Mouse (Mus musculus) intestine, embryonic 14.5 days (tissue): Measurements from ENCODE around the gene Rab30. TPM values are rescaled to one million over a fixed set of nuclear protein-coding genes. Genes with fewer than 3 reads are reported as not detected.
A peak's percentile ranks its signal among the peaks of the same experiment; 100 is the strongest.

Source experiments
- ATAC-seq: fragments of 200-750 bp; cut with Nextera tagmentation; replicated peaks from 2 replicates; pipeline ENCODE4 v1.8.0; 2017; ENCODE audit warnings: low read depth, moderate number of reproducible peaks, moderate TSS enrichment, moderate library complexity; ENCODE audit not compliant: low FRiP score, low TSS enrichment
- DNase-seq: peaks from one replicate; pipeline ENCODE4 v3.0.0-alpha.2; 2018; ENCODE audit warnings: low spot score
- H3K27ac ChIP-seq: fragments of 300-500 bp; sonication (generic); 2 replicates; pipeline ENCODE4 v1.5.1; 2014; ENCODE audit warnings: low read depth, mild to moderate bottlenecking, control low read depth
- H3K27me3 ChIP-seq: fragments of 300-500 bp; sonication (generic); replicated peaks from 2 replicates; pipeline ENCODE4 v1.6.1; 2014; ENCODE audit warnings: low read length, control low read depth; ENCODE audit not compliant: control insufficient read depth, insufficient read depth
- H3K36me3 ChIP-seq: fragments of 300-500 bp; sonication (generic); 2 replicates; pipeline ENCODE4 v1.6.1; 2014; ENCODE audit warnings: low read length, control low read depth; ENCODE audit not compliant: control insufficient read depth, insufficient read depth
- H3K4me1 ChIP-seq: fragments of 300-500 bp; sonication (generic); replicated peaks from 2 replicates; pipeline ENCODE4 v1.6.1; 2014; ENCODE audit warnings: low read length, control low read depth, mixed read lengths; ENCODE audit not compliant: control insufficient read depth, insufficient read depth
- H3K4me2 ChIP-seq: fragments of 300-500 bp; sonication (generic); 2 replicates; pipeline ENCODE4 v1.6.1; 2014; ENCODE audit warnings: low read length
- H3K4me3 ChIP-seq: fragments of 300-500 bp; sonication (generic); 2 replicates; pipeline ENCODE4 v1.5.1; 2014; ENCODE audit warnings: low read depth, low read length, control low read depth, mixed read lengths
- H3K9ac ChIP-seq: fragments of 300-500 bp; sonication (generic); 2 replicates; pipeline ENCODE4 v1.6.1; 2014; ENCODE audit warnings: mild to moderate bottlenecking, low read length
- H3K9me3 ChIP-seq: fragments of 300-500 bp; sonication (generic); 2 replicates; pipeline ENCODE4 v1.6.1; 2016; ENCODE audit warnings: low read length, control low read depth; ENCODE audit not compliant: control insufficient read depth
- WGBS: fragments of 180-500 bp; shearing (Covaris S2); extraction: QIAGEN DNeasy Blood & Tissue Kit; methylation state at CpG from one replicate; pipeline ENCODE4 v1.1.7; 2014; 5-methylcytosine and 5-hydroxymethylcytosine counted together
- polyA plus RNA-seq: library from polyadenylated mRNA; unstranded; fragments of >200 nt; fragmentation: Nextera tagmentation; extraction: Ambion mirVana; gene quantifications from 2 replicates; pipeline ENCODE4 v1.2.1, GENCODE M21; 2014

The Rab30 gene
- polyA plus RNA-seq, 1 experiment from 2014 or later, result 19.1 TPM

DNA sequence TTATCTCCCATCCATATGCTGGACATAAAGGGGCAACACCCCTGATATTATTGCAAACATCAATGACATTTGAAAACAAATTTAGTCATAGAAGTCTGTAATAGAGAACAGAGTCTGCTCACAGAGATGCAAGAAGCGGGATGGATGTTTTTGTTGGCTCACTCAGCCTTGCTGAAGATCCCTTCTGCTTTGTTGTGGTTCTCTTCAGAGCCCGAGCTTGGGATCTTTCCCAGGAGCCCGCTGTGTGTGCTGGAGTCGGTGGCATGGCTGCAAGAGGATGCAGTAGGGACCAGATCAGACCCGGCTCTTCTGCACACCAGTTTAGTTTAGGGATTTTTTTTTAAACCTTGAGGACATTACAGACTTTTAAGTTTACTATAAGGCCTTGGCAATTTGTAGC is 54.3 kb downstream of the Rab30 start:
- WGBS, result 70% methylated on average over 5 of the region's 5 CpGs
- no peak overlapping the region for H3K4me3 ChIP-seq
- H3K4me1 ChIP-seq, result no peaks in the 10 kb centered on the region
- H3K36me3 ChIP-seq, result no peaks in the 10 kb centered on the region
- no peaks in the 10 kb centered on the region for H3K27me3 ChIP-seq
- no peak overlapping the region for H3K4me2 ChIP-seq
- no peak for DNase-seq
- no peaks in the 10 kb centered on the region for H3K9me3 ChIP-seq
- no peak overlapping the region for H3K9ac ChIP-seq
- H3K27ac ChIP-seq, result no peak overlapping the region
- ATAC-seq, result no peak

DNA sequence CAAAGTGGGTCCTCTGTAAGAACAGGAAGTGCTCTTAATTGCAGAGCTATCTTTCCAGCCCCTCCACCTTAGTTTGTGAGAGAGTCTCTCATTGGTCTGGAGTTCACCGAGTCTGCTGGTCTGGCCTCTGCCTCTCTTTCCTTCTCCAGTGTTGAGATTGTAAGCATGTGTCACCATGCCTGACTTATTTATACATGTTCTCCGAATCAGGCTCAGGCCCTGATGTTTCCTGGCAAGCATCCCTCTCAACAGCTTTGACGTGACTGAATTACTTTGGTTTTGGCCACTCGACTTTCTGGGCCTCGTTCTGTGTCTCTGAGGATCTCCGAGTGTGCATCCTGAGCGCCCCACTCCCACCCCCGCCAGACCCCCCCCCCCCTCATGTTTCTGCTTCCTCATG is 55.4 kb downstream of the Rab30 start:
- H3K9me3 ChIP-seq, result no peaks in the 10 kb centered on the region
- no peak overlapping the region for H3K4me2 ChIP-seq
- ATAC-seq (no peak), DNase-seq (no peak)
- no peak overlapping the region for H3K9ac ChIP-seq
- H3K27me3 ChIP-seq, result no peaks in the 10 kb centered on the region
- 0 out of 2 replicates have a peak overlapping the region, but pooled peaks have one; percentile 9 for H3K27ac ChIP-seq
- no peak overlapping the region for H3K4me3 ChIP-seq
- 57% methylated on average over 8 of the region's 8 CpGs for WGBS
- no peaks in the 10 kb centered on the region for H3K4me1 ChIP-seq
- H3K36me3 ChIP-seq, result no peaks in the 10 kb centered on the region

DNA sequence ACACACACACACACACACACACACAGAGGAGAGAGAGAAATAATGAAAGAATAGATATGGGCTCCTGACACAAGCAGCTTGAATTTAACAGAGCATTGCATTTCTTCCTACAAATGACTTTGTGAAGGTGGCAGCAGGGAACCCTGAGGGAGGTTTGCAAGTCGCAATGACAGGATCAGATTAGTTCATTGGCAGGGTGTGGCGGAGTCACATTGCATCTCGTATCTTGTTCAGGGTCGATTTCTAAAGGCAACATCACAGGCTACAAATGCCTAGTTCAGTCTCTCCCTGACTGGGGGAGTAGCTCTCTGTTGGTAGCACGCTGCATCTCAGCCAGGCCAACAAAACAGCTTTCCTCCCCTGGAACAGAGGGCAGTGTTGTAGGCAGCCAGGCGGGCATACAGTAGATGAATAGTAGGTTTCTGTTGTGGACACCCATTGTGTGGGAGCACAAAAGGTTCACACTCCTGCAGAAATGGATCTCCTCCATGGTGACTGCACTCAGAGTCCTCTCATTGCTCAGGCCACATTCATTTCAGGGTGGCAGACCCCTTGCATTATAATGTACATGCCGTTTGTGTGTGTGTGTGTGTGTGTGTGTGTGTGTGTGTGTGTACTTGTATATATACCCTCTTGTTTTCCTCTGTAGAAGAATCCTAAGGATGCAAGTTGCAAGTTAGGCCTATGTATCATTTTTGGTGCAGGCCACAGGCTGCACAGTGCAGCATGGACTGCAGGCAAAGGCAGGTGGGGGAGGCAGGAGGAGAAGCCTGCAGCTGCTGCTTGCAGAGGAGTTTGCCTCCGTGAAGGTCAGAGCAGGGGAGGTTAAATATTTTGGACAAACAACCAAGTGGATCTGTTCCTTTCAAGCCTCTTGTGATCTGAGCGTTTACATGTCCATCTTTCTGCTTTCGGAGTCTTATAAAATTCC is 58.5 kb downstream of the Rab30 start:
- Histone ChIP-seq H3K27ac (no peak overlapping the region), H3K4me1 (no peaks in the 10 kb centered on the region), H3K9me3 (no peaks in the 10 kb centered on the region), H3K27me3 (no peaks in the 10 kb centered on the region), H3K9ac (no peak overlapping the region), H3K36me3 (no peaks in the 10 kb centered on the region), H3K4me2 (no peak overlapping the region), H3K4me3 (no peak overlapping the region)
- WGBS, result 69% methylated on average over 10 of the region's 10 CpGs
- ATAC-seq (no peak), DNase-seq (no peak)

DNA sequence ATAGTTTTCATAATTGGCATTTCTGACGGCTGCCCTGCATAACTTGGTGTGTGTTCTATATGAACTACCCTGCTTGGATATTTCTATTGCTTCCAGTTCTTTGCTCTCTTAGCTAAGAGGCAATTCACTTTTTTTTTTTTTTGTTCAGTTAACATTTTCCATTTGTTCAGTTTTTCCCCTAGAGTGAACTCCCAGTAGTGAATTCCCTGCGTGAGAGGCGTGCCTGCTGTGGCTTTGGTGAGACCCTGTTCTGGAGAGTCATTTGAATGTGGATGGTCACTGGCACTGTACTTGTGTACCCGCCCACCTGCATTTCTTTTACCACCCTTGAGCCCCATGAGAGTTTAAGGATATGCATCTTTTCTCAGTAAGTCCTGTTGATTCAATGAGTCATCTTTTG is 60.8 kb downstream of the Rab30 start:
- Histone ChIP-seq H3K27me3 (no peaks in the 10 kb centered on the region), H3K9ac (no peak overlapping the region), H3K4me1 (no peaks in the 10 kb centered on the region), H3K27ac (no peak overlapping the region), H3K36me3 (no peaks in the 10 kb centered on the region), H3K4me2 (no peak overlapping the region), H3K4me3 (no peak overlapping the region), H3K9me3 (no peaks in the 10 kb centered on the region)
- ATAC-seq, result no peak
- 79% methylated on average over 4 of the region's 4 CpGs for WGBS
- no peak for DNase-seq

GRCm38 (mm10) chr7:92803191-92803590 is 61.8 kb downstream of the Rab30 start:
- H3K9me3 ChIP-seq, result no peaks in the 10 kb centered on the region
- no peaks in the 10 kb centered on the region for H3K4me1 ChIP-seq
- DNase-seq, result no peak
- WGBS, result 71% methylated on average over 1 of the region's 1 CpGs
- H3K4me3 ChIP-seq, result no peak overlapping the region
- H3K9ac ChIP-seq, result no peak overlapping the region
- H3K27ac ChIP-seq, result no peak overlapping the region
- no peak overlapping the region for H3K4me2 ChIP-seq
- H3K27me3 ChIP-seq, result no peaks in the 10 kb centered on the region
- ATAC-seq, result no peak
- no peaks in the 10 kb centered on the region for H3K36me3 ChIP-seq

DNA sequence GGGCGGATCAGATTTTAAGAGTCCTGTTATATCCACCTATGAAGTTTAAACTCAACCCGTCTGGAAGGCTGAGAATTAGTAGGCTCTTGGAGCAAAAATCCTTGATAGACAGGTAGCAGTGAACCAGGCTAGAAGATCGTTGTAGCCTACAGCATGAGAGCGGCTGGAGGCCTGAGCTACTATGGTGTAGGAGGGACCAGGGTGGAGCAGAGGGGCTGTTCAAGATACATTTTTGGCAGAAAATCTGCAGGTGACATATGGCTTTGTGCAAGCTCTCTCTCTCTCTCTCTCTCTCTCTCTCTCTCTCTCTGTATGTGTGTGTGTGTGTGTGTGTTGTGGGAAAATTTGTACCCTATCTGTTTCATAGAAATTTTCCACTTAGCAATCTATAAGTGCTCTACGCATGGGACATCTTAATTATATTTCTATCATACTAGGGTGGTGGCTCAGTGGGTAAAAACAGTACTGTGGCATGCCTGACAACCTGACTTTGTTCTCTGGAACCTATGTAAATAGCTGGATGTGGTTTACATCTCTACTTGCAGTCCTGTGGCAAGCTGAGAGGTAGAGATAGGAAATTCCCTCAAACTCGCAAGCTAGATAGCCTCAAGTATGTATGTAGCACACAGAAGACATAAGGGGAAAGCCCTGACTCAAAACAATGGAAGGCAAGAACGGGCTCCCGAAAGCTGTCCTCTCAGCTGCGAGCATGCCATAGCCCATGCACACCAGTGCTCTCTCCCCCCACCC is 63.7 kb downstream of the Rab30 start:
- ATAC-seq (no peak), DNase-seq (no peak)
- Histone ChIP-seq H3K27ac (no peak overlapping the region), H3K9me3 (no peaks in the 10 kb centered on the region), H3K9ac (no peak overlapping the region), H3K27me3 (no peaks in the 10 kb centered on the region), H3K4me3 (no peak overlapping the region), H3K4me2 (no peak overlapping the region), H3K4me1 (no peaks in the 10 kb centered on the region), H3K36me3 (no peaks in the 10 kb centered on the region)
- 88% methylated on average over 9 of the region's 9 CpGs for WGBS

- H3K4me2 ChIP-seq, result no peak overlapping the region
- ATAC-seq, result no peak
- no peaks in the 10 kb centered on the region for H3K4me1 ChIP-seq
- no peak overlapping the region for H3K4me3 ChIP-seq
- no peaks in the 10 kb centered on the region for H3K9me3 ChIP-seq
- no peak overlapping the region for H3K9ac ChIP-seq
- H3K27ac ChIP-seq, result no peak overlapping the region
- no peaks in the 10 kb centered on the region for H3K36me3 ChIP-seq
- WGBS, result 40% methylated on average over 15 of the region's 15 CpGs
- no peak for DNase-seq
- no peaks in the 10 kb centered on the region for H3K27me3 ChIP-seq
Observed at GRCm38 (mm10) chr7:92806512-92807188, 65.2 kb downstream of the Rab30 start.

DNA sequence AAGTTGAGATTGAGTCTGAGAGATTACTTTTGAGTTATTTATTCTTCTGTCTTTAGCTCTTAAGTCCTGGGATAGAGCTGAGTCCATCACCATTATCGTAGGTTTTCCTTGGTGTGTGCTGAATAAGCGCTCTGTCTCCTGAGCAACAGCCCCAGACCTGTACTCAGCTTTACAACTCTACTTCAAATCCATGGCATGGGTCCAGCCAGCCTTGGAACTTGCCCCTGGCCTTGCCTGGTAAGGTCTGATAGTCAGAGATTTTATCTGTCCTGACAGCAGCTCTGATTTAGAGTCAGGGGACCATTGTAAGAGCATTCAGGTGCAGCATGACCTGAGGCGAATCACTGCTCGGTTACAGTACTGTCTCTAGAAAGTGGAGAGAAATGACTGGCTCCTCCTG is 66.1 kb downstream of the Rab30 start:
- H3K27ac ChIP-seq, result no peak overlapping the region
- WGBS, result 76% methylated on average over 4 of the region's 4 CpGs
- no peak for ATAC-seq
- no peaks in the 10 kb centered on the region for H3K4me1 ChIP-seq
- no peaks in the 10 kb centered on the region for H3K9me3 ChIP-seq
- no peak overlapping the region for H3K4me2 ChIP-seq
- H3K27me3 ChIP-seq, result no peaks in the 10 kb centered on the region
- no peak overlapping the region for H3K4me3 ChIP-seq
- DNase-seq, result no peak
- H3K9ac ChIP-seq, result no peak overlapping the region
- H3K36me3 ChIP-seq, result no peaks in the 10 kb centered on the region
